Mouse (Mus musculus) spleen, adult 2 months (tissue): ENCODE results near the gene Cd300ld4.

Experiments
- CTCF ChIP-seq: fragments of 200-500 bp; IDR thresholded peaks from 2 replicates; pipeline ENCODE4 v1.5.1; 2011; ENCODE audit warnings: mild to moderate bottlenecking, inconsistent platforms; ENCODE audit not compliant: insufficient read depth, insufficient read length, insufficient replicate concordance; ENCODE audit errors: extremely low read depth
- POLR2A ChIP-seq: fragments of 200-500 bp; IDR thresholded peaks from 2 replicates; pipeline ENCODE4 v1.6.1; 2011; ENCODE audit warnings: low read depth, low read length, inconsistent platforms

DNA sequence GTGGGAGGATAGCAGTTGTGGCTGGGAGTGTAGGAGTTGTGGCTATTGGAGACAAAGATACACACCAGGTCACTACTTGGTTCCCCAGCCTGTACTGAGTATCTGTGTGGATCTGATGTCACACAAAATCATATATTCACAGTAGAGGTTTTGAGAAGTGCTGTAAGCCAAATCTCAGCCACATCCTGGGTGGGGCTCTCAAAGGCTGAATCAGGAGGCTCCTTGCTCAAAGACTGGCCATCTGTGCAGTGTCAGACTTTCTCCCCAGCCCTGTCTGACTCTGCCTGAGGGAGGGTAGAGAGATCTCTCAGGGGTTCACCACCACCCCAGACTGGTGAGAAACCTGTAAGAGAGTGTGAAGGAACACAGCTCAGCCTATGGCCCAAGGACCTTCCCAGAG is 27.7 kb upstream of the Cd300ld4 start:
- TF ChIP-seq CTCF (no peak), POLR2A (no peak)
